Mouse (Mus musculus) myocyte (in vitro differentiated cells): ENCODE data around the gene D230025D16Rik.

Experiments
- E2F4 ChIP-seq: IDR thresholded peaks from one replicate; pipeline ENCODE4 v1.6.1; 2011; ENCODE audit warnings: mild to moderate bottlenecking, control low read depth, moderate library complexity; ENCODE audit not compliant: insufficient read depth
- MAX ChIP-seq: IDR thresholded peaks from one replicate; pipeline ENCODE4 v1.6.1; 2011; ENCODE audit warnings: low read depth, mild to moderate bottlenecking, control low read depth
- POLR2A ChIP-seq: IDR thresholded peaks from one replicate; pipeline ENCODE4 v1.6.1; 2011; ENCODE audit warnings: low read depth, mild to moderate bottlenecking, control low read depth, moderate library complexity; ENCODE audit not compliant: insufficient read length
- SRF ChIP-seq: IDR thresholded peaks from one replicate; pipeline ENCODE4 v1.6.1; 2011; ENCODE audit warnings: low read depth; ENCODE audit not compliant: control insufficient read depth, insufficient read length
- TCF12 ChIP-seq: IDR thresholded peaks from one replicate; pipeline ENCODE4 v1.6.1; 2011; ENCODE audit warnings: mild to moderate bottlenecking, control low read depth; ENCODE audit not compliant: poor library complexity, insufficient read depth, severe bottlenecking
- USF1 ChIP-seq: IDR thresholded peaks from one replicate; pipeline ENCODE4 v1.6.1; 2011; ENCODE audit warnings: low read depth, mild to moderate bottlenecking, control low read depth, moderate library complexity

DNA sequence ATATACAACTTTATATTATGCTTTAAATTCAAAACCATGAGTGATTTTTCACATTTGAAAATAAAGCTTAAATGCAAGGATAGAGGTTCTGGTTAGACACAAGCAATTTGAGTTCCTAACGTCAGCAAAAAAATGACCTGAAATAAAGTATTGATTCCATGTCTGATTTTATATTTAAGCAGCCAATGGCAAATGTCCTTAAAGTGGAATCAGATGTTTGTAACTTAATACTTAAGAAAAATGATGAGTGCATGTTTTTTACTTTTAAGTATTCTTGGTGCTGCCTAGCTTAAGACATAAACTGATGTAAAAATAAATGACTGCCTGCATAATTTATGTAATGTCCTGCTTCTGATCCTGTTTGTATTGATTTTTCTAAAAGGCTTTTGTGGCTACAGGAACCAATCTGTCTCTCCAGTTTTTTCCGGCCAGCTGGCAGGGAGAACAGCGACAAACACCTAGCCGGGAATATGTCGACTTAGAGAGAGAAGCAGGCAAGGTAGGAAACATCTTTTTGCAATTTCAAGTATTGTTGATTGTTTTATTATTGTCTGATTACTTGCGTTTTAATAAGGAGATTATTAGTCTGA is 46.6 kb upstream of the D230025D16Rik start:
- TF ChIP-seq E2F4 (no peak), POLR2A (no peak), MAX (no peak), USF1 (no peak), SRF (no peak), TCF12 (no peak)
